Mouse (Mus musculus): ENCODE results near the gene Adh7.

DNA sequence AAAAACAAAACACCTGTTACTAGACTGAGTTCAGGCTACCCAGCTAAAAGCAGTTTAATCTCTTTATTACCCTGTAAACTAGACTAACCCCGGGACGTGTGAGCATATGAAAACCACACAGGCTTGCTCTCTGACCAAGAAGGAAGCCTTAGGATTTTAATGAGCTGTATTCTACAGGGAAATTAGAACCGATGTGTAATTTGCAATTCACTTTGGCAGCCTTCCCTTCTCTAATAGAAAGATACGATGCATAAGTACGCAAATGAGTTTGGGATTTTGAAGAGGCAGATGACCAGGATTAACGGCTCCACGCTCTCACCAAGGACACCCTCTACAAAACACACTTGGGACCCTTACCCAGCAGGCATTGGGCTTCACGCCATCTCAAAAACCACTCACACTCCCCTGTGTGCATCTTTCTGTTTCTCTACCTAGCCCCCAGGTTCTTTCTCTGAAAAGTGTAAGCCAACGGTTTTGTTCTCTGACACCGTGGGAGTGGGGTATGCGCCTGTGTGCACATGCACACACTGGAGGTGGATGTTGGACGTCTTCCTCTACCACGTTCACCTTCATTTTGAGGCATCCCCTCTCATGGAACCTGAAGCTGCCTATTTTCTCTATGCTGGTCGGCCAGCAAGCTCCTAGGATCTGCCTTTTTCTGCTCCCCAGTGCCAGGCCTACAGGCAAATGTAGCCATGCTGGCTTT lies 24.6 kb downstream of the Adh7 start:
- TF ChIP-seq POLR2A (IDR thresholded peaks at IDR 0.05; ENCODE audit: low read depth, low read length) (no peak), CTCF (IDR thresholded peaks at IDR 0.05; ENCODE audit: borderline replicate concordance, insufficient read depth, low read length) (no peak)

Measured in embryonic fibroblast, embryonic 13.5 days (primary cell).